Mouse (Mus musculus) testis, postnatal 10 days (tissue): ENCODE measurements around the gene Lss.

Source experiments
- DNase-seq: peaks from one replicate; pipeline ENCODE4 v3.0.0; 2021; ENCODE audit warnings: low spot score

Lss gene

DNA sequence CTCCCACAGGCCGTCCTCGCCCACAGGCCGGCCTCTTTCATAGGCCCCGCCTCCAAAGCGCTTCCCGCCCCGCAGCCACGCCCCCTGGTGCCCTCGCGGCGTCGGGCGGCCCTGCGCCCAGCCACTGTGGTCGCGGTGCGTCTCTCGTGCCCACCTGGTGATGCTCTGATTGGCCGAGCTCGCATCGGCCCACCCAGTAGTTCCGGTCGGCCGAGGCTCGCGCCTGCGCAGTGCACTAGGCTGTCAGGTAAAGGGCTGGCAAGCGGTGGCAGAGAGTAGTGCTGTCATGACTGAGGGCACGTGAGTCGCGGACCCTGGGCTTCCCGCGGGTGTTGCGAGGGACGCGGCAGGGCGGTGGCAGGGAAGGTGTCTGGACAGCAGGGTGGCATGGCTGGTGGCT is at the start of gene Lss:
Gene Lss, plus strand, starts transcription at position 214 of the 400 bp plus-strand sequence.
- DNase-seq = peak; percentile 98

DNA sequence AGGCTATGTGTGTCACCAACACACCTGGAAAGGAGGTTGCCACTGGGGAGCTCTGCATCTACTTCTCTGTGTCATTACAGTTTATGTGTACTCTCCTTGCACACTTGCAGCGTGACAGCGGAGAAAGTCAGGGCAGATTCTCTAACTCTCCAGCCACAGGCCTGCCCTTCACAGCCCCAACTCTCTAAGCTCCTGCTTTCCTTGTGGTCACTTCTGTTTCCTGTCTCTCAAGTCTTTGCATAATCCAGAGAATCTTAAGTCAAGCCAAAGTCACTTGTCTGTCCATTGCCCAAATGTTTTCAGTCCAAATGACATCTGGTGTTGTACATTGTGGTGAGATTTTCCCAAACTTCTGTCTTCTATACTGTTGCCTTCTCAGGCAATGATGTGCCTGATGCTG is 45.1 kb upstream of the Lss start:
- DNase-seq = no peak

DNA sequence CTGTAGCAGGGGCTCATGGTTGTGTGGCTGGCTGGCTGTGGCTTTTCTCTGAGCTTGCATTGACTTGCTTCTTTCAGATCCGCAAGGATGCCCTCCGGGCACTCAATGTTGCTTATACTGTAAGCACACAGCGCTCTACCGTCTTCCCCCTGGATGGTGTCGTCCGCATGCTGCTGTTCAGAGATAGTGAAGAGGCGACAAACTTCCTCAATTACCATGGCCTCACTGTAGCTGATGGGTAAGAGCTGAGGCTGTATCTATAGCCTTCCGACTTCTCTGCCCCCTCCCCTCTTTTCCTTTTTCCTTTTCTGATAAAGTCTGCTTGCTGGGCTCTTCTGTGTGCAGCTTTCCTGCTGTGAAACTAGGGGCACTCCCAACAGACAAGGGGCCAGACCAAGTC is 43.1 kb upstream of the Lss start:
- no peak for DNase-seq

DNA sequence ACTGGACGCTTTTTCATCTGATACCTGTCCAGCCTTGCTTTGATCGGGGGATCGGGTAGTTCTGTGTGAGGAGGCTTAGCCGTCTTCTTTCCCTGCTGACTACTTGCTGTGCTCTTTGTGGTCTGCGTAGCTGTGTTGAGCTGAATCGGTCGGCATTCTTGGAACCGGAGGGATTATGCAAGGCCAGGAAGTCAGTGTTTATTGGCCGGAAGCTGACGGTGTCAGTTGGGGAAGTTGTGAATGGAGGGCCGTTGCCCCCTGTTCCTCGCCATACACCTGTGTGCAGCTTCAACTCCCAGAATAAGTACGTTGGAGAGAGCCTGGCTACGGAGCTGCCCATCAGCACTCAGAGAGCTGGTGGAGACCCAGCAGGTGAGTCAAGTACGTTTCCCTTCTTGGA is 42.2 kb upstream of the Lss start:
- DNase-seq = no peak

DNA sequence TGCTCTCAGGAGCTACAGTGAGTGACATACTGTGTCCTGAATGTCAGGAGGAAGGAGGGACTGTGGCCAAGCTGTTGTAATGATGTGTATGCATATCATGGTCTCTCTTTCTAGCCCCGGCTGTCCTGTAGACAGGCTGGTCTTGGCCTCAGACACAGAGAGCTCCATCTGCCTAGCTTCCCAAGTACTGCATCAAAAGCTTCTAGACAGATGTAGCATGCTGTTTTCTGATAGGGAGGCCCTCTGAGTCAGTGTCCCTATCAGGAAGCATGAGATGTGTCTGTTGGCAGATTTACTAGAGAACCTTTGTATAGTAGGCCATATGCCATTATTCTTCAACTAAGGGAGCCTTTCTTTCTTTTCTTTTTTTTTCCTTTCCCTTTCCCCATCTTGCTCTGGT is 37.9 kb upstream of the Lss start:
- no peak for DNase-seq

DNA sequence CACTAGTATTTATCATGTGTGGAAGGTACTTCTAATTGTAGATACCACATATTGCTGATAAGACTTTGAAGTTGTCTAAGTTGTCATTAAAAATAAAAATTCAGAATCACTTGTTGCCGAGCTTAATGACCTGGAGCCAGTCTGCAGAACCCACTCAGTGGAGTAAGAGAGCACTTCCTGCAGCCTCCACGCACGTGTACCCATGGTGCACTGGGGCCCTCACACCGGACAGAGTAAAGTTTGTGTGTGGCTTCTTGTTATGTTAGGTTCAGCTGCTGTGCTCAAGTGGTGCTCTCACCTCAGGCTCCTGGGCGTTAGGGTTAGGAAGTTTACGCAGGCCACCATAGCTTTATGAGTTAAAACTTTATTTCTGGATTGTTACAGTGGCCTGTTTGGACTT is 35.9 kb upstream of the Lss start:
- no peak for DNase-seq

DNA sequence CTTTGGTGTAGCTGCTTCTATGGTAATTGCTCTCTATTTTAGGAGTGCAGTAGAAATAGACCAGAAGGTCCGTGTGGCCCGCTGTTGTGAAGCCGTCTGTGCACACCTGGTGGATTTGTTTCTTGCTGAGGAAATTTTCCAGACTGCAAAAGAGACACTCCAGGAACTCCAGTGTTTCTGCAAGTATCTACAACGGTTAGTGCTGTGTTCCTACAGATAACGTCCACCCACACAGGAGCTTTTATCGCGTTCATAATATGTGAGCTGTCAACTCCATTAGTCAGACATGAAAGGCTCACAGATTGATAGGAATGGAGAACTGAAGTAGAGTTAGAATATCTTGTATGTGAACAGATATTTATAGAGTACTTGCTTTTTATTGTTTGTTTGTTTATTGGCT is 35.0 kb upstream of the Lss start:
- no peak for DNase-seq

DNA sequence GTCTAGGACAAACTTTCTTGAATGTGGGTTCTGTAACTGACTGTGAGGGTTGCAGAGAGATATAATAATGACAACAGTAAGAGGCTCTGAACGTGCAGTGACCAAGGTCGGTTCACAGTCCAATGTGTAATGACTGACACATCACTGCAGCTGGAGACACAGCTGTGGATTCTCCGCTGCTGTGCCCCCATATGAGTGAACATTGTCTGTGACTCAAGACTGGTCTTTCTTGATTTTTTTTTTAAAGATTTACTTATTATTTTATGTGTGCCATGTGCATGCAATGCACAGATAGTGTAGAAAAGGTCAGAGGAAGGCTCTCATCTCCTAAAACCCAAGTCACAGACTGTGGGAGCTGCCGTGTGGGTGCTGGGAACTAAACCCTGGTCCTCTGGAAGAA is 33.9 kb upstream of the Lss start:
- DNase-seq = no peak

DNA sequence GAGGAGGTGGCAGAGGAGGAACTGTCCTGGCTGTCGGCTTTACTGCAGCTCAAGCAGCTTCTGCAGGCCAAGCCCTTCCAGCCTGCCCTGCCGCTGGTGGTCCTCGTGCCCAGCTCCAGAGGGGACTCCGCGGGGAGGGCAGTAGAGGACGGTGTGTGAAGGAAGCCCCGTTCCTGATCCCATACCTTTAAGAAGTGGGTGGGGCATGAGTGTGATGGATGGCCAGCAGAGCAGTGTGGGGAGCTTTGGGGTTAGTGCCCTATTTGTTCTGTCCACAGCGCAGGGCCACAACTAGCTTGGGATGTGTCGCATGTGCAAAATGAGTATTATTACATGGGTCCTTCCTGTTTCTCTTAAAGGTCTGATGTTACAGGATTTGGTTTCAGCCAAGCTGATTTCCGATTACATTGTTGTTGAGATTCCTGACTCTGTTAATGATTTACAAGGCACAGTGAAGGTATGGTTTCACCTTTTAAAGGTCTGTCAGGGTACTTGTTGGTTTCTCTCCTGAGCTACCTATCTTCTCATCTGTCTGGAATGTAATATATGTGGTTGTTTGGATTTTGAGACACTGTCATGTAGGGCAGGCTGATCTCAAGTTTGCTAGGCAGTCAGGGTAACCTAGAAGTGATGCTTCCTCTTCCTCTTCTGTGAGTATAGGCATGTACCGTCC is 27.0 kb upstream of the Lss start:
- DNase-seq = no peak

DNA sequence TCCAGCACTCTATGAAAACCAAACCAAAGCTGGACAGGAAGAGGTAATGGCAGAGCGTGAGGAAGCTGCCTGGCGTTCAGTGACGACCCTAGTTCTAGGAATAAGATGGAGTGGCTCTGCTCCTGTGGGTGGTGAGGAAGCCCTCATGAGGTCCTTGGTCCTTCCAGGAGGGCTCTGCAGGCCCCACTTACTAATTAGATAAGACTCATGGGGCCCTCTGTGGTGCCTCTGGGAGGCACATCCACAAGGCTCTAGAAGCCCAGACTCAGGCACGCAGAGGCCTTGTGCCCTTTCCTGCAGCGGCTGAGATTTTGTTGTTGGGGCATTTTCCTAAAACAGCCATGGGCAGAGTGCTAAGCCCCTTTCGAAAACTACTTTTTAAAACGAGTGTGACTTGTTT is 25.5 kb upstream of the Lss start:
- DNase-seq = no peak

DNA sequence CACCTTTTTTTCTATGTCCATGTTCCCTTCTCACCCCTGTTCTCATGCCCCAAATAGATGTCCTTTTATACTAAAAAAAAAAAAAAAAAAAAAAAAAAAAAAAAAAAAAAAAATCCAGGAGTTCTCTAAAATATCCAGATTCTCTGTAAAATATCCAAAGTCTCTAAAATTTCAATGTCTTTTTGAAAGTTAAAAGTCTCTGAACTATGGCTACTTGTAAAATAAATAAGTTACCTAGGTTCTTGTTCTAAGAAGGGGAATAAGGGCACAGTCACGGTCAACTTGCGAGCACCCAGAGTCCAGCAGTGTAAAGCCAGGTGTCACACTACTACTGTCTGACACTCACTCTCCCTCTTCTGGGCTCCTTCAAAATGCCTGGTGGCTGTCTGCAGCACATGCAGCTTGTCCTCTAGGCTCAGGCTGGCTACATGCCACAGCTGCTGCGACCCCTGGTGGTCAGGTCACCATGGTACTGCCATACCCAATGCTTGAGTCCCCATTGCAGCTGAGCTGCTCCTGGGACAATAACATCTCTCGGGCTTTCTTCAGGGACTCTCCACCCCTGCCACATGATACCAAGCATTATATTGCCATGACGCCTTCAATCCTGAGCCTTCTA is 18.3 kb upstream of the Lss start:
- peak; percentile 93 for DNase-seq

DNA sequence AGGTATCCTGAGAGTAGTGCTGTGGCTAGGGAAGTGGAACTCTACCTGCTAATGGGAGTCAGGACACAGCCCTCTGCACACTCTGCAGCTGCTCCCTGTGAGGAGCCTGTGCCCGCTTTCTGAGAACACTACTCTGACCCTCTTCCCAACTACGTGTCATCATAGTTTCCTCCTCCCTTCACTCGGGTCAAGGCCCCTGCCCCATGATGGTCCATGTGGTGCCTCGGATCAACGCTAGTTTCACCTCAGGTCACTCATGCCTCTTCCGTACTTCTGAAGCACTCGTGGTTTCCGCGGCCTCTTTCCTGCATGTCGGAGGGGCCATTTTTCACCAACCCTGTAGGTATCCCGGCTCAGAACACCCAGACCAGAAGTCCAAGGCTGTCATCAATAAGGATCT is 466 bp upstream of the Lss start:
- no peak for DNase-seq

DNA sequence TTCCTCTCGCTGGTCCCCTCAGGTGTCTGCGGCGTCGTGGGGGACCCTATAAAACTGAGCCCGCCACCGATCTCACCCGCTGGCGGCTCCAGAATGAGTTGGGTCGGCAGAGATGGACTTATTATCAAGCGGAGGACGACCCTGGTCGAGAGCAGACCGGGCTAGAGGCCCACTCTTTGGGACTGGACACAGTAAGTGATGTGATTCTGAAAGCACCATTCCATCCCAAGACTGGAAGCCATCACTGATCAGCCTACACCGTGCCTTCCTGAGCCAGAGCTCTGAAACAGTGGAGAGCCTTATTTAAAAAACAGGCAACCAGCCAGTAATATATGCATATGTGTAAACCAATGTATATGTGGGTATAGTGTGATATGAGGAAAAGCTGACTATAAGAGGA is 440 bp downstream of the Lss start:
- no peak for DNase-seq

DNA sequence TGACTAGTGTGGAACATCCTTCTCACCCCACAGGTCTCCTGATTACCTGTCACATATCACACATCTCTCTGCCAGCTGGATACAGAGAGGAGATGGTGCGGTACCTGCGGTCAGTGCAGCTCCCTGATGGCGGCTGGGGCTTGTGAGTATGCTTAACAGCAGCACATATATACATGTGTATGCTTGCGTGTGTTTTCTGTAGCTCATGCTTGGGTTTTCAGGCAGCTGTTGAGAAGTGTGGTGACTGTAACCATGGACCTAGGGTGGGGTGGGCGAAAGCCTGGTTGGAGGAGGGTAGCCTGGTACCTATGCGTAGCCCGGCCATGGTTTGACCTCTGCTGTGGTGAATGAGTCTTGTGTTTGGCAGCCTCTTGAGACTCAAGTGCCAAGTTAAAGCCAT is 4.1 kb downstream of the Lss start:
- DNase-seq = peak; percentile 31

DNA sequence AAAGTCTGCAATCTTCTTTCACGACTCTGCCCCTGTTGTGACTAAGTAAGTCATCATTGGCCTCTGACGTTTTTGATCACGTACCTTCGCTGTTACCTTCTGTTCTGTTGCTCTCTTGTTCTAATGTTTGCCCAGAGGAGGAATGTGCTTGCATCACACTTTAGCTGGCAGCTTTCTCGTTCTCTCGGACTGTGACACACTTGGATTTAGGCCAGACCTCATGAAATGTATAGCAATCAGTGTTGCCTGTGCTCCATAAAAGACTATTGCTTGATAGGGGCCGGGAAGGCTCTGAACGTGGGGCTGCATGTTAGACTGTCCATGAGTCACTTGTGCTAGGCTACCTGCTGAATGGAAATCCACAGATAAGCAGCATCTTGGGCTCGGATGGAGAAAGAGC is 6.2 kb downstream of the Lss start:
- DNase-seq = peak; percentile 24

DNA sequence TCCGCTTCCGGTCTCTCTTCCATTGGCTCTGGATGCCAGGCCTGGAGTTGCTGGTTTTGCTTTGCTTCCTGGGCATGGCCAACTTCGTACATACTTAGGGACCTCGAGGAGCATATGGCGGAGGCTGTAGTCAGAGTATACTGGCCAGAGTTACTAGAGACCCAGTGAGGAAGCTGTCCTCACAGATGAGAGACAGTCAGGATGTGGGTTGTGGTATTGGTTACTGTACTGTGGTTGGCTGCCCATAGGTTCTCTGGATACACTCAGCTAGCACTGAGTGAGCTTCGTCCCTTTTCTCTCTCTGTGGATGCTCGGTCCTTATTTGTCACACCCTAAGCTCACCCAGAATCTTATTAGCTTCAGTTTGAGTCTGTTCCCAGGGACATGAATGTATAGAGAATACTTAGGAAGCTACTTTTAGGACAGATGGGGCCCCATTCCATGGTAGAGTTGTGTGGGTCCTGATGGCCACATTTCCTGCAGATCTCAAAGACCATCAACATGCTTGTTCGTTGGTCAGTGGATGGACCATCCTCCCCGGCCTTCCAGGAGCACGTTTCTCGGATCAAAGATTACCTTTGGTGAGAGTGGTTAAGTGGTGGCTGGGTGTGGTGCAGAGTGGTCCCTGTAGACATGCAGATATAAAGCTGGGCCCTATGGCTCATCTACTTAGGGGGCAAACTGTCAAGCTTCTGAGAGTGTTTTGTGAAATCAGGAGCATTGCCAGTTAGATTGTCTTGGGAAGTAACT is 10.1 kb downstream of the Lss start:
- DNase-seq = peak; percentile 26

DNA sequence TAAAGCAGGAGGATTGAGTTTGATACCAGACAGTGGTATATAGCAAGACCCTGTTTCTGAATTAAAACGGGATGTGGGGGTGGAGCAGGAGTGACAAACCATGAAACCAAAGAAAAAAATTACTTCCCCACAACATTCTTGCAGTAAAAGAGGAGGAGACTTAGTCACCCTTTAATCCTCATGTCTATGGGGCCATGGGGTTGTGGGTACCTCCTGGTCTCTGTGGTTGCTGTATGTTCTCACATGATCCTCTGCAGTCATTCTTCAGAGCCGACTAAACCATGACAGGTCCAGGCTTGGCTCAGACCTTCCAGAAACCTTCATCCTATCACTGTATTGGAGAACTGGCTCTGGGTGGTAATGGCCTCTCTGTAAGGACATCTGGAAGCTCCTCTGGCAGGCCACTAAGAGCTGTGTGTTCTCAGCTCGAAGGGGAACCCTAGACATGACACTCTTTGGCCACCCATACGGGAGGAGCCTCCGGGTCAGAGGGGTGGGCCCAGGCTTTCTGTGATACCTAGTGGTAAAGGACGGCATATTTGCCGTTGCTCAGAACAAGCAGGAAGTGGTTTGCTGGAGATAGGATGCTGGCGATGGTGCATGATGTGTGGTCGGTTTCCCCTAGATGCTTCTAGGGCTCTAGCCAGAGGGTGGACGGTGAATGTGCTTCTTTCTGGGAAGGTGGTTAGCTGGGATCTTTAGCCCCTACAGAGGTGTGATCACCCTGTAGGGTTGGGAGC is 11.4 kb downstream of the Lss start:
- DNase-seq = peak; percentile 33

DNA sequence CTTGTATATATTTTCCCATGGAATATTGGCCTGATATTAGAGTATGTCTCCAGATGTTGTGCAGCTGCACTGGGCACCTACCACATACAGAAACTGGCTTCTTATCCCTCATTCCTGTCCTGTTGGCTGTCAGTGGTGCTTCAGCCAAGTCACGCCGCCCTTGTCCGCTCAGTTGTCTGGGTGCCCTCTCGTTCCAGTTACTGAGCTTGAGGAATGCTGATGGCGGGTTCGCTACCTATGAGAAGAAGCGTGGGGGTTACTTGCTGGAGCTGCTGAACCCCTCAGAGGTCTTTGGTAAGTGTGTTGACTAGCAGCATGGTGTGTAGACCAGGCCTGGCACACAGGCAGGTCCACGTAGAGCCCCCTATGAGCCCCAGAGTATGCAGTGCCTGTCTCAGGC is 15.2 kb downstream of the Lss start:
- DNase-seq = no peak

DNA sequence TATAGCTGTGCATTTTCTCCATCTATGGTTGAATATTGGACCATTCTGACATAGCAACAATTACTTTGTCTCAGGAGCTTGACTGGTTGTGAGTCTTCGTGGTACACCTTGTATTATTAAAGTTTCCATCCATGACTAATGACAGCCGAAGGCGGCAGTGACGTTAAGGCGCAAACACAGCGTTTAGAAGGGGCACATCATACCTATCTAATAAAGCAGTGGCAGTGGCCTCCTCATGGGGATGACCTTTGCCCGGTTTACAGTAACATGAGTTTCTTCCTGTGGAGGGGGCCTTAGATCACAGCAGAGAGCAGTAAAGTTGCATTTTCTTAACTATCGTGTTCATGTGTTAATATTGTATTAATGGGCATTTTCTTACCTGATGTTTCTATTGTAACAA is 16.8 kb downstream of the Lss start:
- no peak for DNase-seq

DNA sequence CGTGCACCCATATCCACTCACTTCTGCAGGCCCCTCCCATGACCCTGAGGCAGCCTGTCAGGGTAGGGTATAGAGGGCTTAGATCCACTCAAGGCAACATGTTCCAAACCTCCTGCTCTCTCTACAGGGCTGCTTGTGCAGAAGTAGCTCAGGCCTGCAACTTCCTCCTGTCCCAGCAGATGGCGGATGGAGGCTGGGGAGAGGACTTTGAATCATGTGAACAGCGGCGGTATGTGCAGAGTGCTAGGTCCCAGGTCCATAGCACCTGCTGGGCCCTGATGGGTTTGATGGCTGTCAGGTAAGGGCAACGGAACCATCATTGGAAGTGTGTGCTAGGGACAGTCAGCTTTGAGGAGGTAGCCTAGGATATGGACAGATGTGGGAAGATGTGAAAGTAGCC is 19.1 kb downstream of the Lss start:
- peak; percentile 53 for DNase-seq

DNA sequence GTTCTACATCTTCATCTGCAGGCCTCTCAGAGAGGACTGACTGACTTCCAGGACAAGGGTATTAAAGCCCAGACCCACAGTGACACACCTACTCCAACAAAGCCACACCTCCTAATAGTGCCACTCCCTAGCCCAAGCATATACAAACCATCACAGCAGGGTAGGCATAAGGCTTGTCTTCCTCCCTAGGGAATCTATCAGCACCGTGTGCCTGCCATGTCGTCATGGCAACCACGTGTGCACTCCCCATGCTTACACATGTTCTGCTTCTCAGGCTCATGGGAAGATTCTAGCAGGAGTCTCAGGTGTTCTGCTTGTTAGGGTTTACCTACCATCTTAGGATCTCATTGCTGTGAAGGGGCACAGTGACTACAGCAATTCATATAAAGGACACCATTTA is 20.2 kb downstream of the Lss start:
- no peak for DNase-seq

DNA sequence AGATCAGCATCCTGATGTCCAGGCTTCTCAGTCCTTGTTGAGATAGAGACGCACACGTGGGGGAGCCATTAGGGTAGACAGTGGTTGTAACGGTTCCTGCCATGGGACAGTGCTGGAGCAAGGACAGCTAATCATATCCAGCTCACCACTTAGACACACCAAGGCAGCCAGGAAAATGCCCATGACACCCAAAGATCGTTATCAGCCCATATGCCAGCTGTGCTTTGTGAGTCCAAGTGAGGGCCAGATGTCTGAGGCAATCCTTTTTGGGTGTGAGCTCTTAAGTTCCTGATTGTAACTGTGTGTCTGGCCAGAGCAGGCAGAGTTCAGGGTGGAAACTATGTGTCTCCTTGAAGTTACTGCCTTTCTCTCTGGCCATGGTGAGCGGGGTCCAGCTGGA is 22.7 kb downstream of the Lss start:
- no peak for DNase-seq

DNA sequence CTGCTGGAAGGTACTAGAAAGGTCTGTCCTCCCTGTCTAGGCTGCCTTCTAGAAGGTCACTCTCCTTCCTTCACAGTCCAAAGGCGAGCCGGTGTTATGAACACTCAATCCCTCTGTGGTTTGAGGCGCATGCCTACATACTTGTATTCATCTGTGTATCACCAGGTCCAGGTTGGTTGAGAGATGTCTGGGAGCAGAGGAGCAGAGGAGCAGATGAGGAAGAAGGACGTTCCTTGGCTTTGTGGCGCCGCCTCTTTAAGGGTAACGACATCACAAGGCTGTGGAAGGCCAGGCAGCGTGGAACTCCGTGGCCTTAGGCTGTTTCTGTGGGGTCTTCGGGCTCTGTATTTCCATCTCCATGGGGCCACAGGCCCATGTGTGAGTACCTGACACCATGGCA is 30.6 kb downstream of the Lss start, which contains the start of gene Spatc1l:
Gene Spatc1l, plus strand, starts transcription at position 301 of the 400 bp plus-strand sequence.
- DNase-seq = no peak
